14 mouse cellular contexts compared by ENCODE assay signal in genomic region chr7:34493892-34494291, GRCm38 (mm10).
DNase-seq lines count a peak whose midpoint lies in the region; ATAC-seq and TF ChIP-seq lines count a peak whose summit lies in the region.
"Had no signal": no experiment of that assay in that cellular context is flagged by ENCODE, and none has a peak within 500 bp of the region (broad histone marks: within the 10 kb centered on the region; RNA-seq: fewer than 3 reads in every experiment).

No protein-coding gene starts in this region.

- 69% methylated on average over 10 of the region's 10 CpGs for WGBS in hindbrain, embryonic 11.5 days
- 71% methylated on average over 10 of the region's 10 CpGs for WGBS in hindbrain, embryonic 13.5 days
- 60% methylated on average over 10 of the region's 10 CpGs for WGBS in lung, postnatal 0 days
- WGBS in lung, adult 2 months, result 54% methylated on average over 10 of the region's 10 CpGs

- H3K9ac ChIP-seq in hindbrain, embryonic 11.5 days (ENCODE audit: low read depth, low read length), result no peak overlapping the region
- H3K9ac ChIP-seq in hindbrain, embryonic 13.5 days, result no peak overlapping the region
- H3K9ac ChIP-seq in lung, postnatal 0 days (replicated peaks; ENCODE audit: low read depth), result no peak overlapping the region
- H3K9ac ChIP-seq: forebrain, embryonic 15.5 days had no signal

- H3K4me3 ChIP-seq in hindbrain, embryonic 11.5 days (ENCODE audit: low read depth, low read length), result no peak overlapping the region
- H3K4me3 ChIP-seq in hindbrain, embryonic 13.5 days, result no peak overlapping the region
- no peak overlapping the region for H3K4me3 ChIP-seq in lung, postnatal 0 days (ENCODE audit: low read depth, low read length)
- no peak overlapping the region for H3K4me3 ChIP-seq in lung, adult 2 months (replicated peaks; ENCODE audit: extremely low read depth, low read depth, low read length)
- H3K4me3 ChIP-seq: forebrain, embryonic 15.5 days had no signal

- no peak for ATAC-seq in hindbrain, embryonic 11.5 days (ENCODE audit: low FRiP score)
- ATAC-seq in hindbrain, embryonic 13.5 days (ENCODE audit: low FRiP score), result no peak
- ATAC-seq in lung, postnatal 0 days, result no peak
- ATAC-seq: forebrain, embryonic 15.5 days had no signal

- TF ChIP-seq EP300 in lung, postnatal 0 days (IDR thresholded peaks at IDR 0.05), result no peak

- no peak overlapping the region for H3K4me2 ChIP-seq in hindbrain, embryonic 11.5 days (replicated peaks; ENCODE audit: low read depth, low read length)
- no peak overlapping the region for H3K4me2 ChIP-seq in hindbrain, embryonic 13.5 days
- H3K4me2 ChIP-seq in lung, postnatal 0 days (replicated peaks; ENCODE audit: low read depth, low read length), result no peak overlapping the region
- H3K4me2 ChIP-seq: forebrain, embryonic 15.5 days had no signal

- TF ChIP-seq CTCF in lung, postnatal 0 days (IDR thresholded peaks at IDR 0.05), result peak; percentile 52
- no peak for TF ChIP-seq CTCF in lung, adult 2 months (IDR thresholded peaks at IDR 0.05; ENCODE audit: insufficient read depth, low read length)

- no peaks in the 10 kb centered on the region for H3K9me3 ChIP-seq in hindbrain, embryonic 11.5 days (ENCODE audit: control insufficient read depth, low read length)
- H3K9me3 ChIP-seq in hindbrain, embryonic 13.5 days, result no peaks in the 10 kb centered on the region
- H3K9me3 ChIP-seq in lung, postnatal 0 days (ENCODE audit: low read length), result no peaks in the 10 kb centered on the region
- H3K9me3 ChIP-seq: forebrain, embryonic 15.5 days had no signal

- no peak overlapping the region for H3K27ac ChIP-seq in hindbrain, embryonic 11.5 days (ENCODE audit: low read depth, low read length)
- H3K27ac ChIP-seq in hindbrain, embryonic 13.5 days, result no peak overlapping the region
- H3K27ac ChIP-seq in lung, postnatal 0 days (ENCODE audit: low read length), result no peak overlapping the region
- H3K27ac ChIP-seq: forebrain, embryonic 15.5 days; macrophage had no signal

- peak; percentile 1 for DNase-seq in cerebellum, adult 9-10 months
- DNase-seq in cerebellum, adult 11-12 months, result no peak
- peak; percentile 13 for DNase-seq in hindbrain, embryonic 11.5 days (ENCODE audit: low spot score)
- peak; percentile 77 for DNase-seq in lung, postnatal 0 days (ENCODE audit: low spot score)
- no peak for DNase-seq in lung, adult 2 months
- peak; percentile 5 for DNase-seq in retina, postnatal 7 days (ENCODE audit: low read depth, low spot score)
- DNase-seq in urinary bladder, postnatal 14 days (ENCODE audit: low spot score), result no peak
- DNase-seq: heart, postnatal 4 days; kidney, adult 9 months; spleen, adult 18-20 months had no signal

- H3K27me3 ChIP-seq in hindbrain, embryonic 11.5 days (ENCODE audit: control insufficient read depth, insufficient read depth, low read length), result no peaks in the 10 kb centered on the region
- no peaks in the 10 kb centered on the region for H3K27me3 ChIP-seq in hindbrain, embryonic 13.5 days
- H3K27me3 ChIP-seq in lung, postnatal 0 days (replicated peaks; ENCODE audit: insufficient read depth, low read length), result no peaks in the 10 kb centered on the region
- H3K27me3 ChIP-seq: forebrain, embryonic 15.5 days had no signal

- no peaks in the 10 kb centered on the region for H3K4me1 ChIP-seq in hindbrain, embryonic 11.5 days (replicated peaks; ENCODE audit: control insufficient read depth, insufficient read depth, low read length)
- no peaks in the 10 kb centered on the region for H3K4me1 ChIP-seq in hindbrain, embryonic 13.5 days (replicated peaks)
- H3K4me1 ChIP-seq in lung, postnatal 0 days (ENCODE audit: insufficient read depth, low read depth, low read length), result no peaks in the 10 kb centered on the region
- H3K4me1 ChIP-seq in lung, adult 2 months (ENCODE audit: control insufficient read depth, insufficient read depth, low read length), result no peaks in the 10 kb centered on the region
- H3K4me1 ChIP-seq: forebrain, embryonic 15.5 days had no signal

- H3K36me3 ChIP-seq in hindbrain, embryonic 11.5 days (ENCODE audit: control insufficient read depth, insufficient read depth, low read length), result no peaks in the 10 kb centered on the region
- H3K36me3 ChIP-seq in hindbrain, embryonic 13.5 days, result no peaks in the 10 kb centered on the region
- no peaks in the 10 kb centered on the region for H3K36me3 ChIP-seq in lung, postnatal 0 days (ENCODE audit: insufficient read depth, low read length)
- H3K36me3 ChIP-seq: forebrain, embryonic 15.5 days; G1E had no signal

- no peak for TF ChIP-seq POLR2A in lung, adult 2 months (IDR thresholded peaks at IDR 0.05; ENCODE audit: borderline replicate concordance, extremely low read depth, low read depth, low read length)

Comparison
In these comparisons a context has a peak if more than half of its experiments do, and no peak if none do; other contexts are left out.
1. DNase-seq: peak in cerebellum, adult 9-10 months (single experiment), hindbrain, embryonic 11.5 days (single experiment), lung, postnatal 0 days (single experiment) and retina, postnatal 7 days (single experiment); none in cerebellum, adult 11-12 months (single experiment), lung, adult 2 months (single experiment) and urinary bladder, postnatal 14 days (single experiment).